Mouse (Mus musculus) C2C12 (cell line): ENCODE results near the gene Eif4g3.

Experiments
- CEBPB ChIP-seq: IDR thresholded peaks from one replicate; pipeline ENCODE4 v1.6.1; 2011; ENCODE audit warnings: low read depth, mild to moderate bottlenecking, control low read depth, moderate library complexity
- CTCF ChIP-seq: IDR thresholded peaks from one replicate; pipeline ENCODE4 v1.5.1; 2011; ENCODE audit not compliant: control insufficient read depth, insufficient read depth, insufficient read length
- FOSL1 ChIP-seq: IDR thresholded peaks from one replicate; pipeline ENCODE4 v1.8.0; 2011; ENCODE audit warnings: mild to moderate bottlenecking, low read length; ENCODE audit not compliant: poor library complexity, insufficient read depth, severe bottlenecking
- MAX ChIP-seq: IDR thresholded peaks from one replicate; pipeline ENCODE4 v1.6.1; 2011; ENCODE audit warnings: mild to moderate bottlenecking, control low read depth
- MYOD1 ChIP-seq: IDR thresholded peaks from one replicate; pipeline ENCODE4 v1.6.1; 2011; ENCODE audit warnings: low read depth; ENCODE audit not compliant: control insufficient read depth, insufficient read length
- MYOG ChIP-seq: IDR thresholded peaks from one replicate; pipeline ENCODE4 v1.6.1; 2011; ENCODE audit not compliant: control insufficient read depth, insufficient read length; ENCODE audit errors: extremely low read depth
- USF1 ChIP-seq: IDR thresholded peaks from one replicate; pipeline ENCODE4 v1.6.1; 2011; ENCODE audit warnings: low read depth, mild to moderate bottlenecking, control low read depth, moderate library complexity

GRCm38 (mm10) chr4:138073086-138073485 lies 80.3 kb downstream of the Eif4g3 start:
- no peak for TF ChIP-seq CTCF
- no peak for TF ChIP-seq MAX
- no peak for TF ChIP-seq FOSL1
- no peak for TF ChIP-seq USF1
- TF ChIP-seq MYOG = no peak
- no peak for TF ChIP-seq CEBPB
- no peak for TF ChIP-seq MYOD1
